ENCODE assay signal across 11 mouse cellular contexts in the genomic region with DNA sequence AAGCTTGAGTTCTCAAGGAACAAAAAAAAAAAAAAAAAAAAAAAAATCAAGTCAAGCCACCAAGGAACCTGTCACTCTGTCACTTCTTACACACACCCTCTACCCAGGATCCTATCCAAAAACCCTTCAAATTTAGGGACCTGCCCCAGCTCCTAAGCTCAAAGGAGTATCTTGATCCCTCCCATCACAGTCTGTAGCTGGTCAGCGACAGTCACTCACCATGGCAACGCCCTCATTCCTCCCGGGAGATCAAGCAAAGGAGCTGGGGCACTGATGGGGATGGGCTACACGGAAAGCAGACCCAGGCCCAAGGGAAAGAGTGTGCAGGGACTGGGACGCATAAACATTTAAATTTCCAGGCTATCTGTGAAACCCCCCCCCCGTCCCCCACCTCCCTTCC. TPM values are rescaled to one million over a fixed set of nuclear protein-coding genes. Genes with fewer than 3 reads are reported as not detected.
A peak's percentile ranks its signal among the peaks of the same experiment; 100 is the strongest.
DNase-seq lines count a peak whose midpoint lies in the region; ATAC-seq and TF ChIP-seq lines count a peak whose summit lies in the region.
"Had no signal": no experiment of that assay in that cellular context is flagged by ENCODE, and none has a peak within 500 bp of the region (broad histone marks: within the 10 kb centered on the region; RNA-seq: fewer than 3 reads in every experiment).

No protein-coding gene starts in this region.

- no peak overlapping the region for H3K4me3 ChIP-seq in heart, postnatal 0 days (ENCODE audit: low read depth, low read length)
- H3K4me3 ChIP-seq in embryonic facial prominence, embryonic 11.5 days (ENCODE audit: low read depth, low read length), result no peak overlapping the region
- H3K4me3 ChIP-seq in hindbrain, embryonic 13.5 days, result peak overlapping the region; percentile 96
- H3K4me3 ChIP-seq in midbrain, embryonic 16.5 days (ENCODE audit: low read depth, low read length), result peak overlapping the region; percentile 87

- TF ChIP-seq EP300 in heart, postnatal 0 days (IDR thresholded peaks at IDR 0.05; ENCODE audit: low read depth), result no peak

- no peak for TF ChIP-seq CTCF in heart, postnatal 0 days (IDR thresholded peaks at IDR 0.05; ENCODE audit: low read depth)

- no peak overlapping the region for H3K9ac ChIP-seq in heart, postnatal 0 days (replicated peaks; ENCODE audit: low read depth, low read length)
- no peak overlapping the region; the same call in 1 of the 2 replicates for H3K9ac ChIP-seq in embryonic facial prominence, embryonic 11.5 days (replicated peaks; ENCODE audit: low read length)
- peak overlapping the region; percentile 100 for H3K9ac ChIP-seq in hindbrain, embryonic 13.5 days
- peak overlapping the region; percentile 100 for H3K9ac ChIP-seq in midbrain, embryonic 16.5 days (ENCODE audit: low read depth, low read length)

- DNase-seq in heart, postnatal 0 days (ENCODE audit: low spot score), result no peak
- DNase-seq in heart, adult 8-10 months (ENCODE audit: low spot score), result no peak
- DNase-seq in embryonic facial prominence, embryonic 11.5 days (ENCODE audit: low spot score), result peak; percentile 18
- DNase-seq in left cerebral cortex, adult 18-20 months (ENCODE audit: low spot score in 2 of 2), result no peak
- DNase-seq in adrenal gland, postnatal 25 days, result no peak
- no peak for DNase-seq in urinary bladder, postnatal 10 days (ENCODE audit: low spot score)
- DNase-seq: kidney, adult 9 months; lung, adult 2 months; thymus, adult 2 months had no signal

- peaks cover 12% of the 10 kb centered on the region for H3K36me3 ChIP-seq in heart, postnatal 0 days (replicated peaks; ENCODE audit: control insufficient read depth, insufficient read depth, low read length)
- H3K36me3 ChIP-seq in embryonic facial prominence, embryonic 11.5 days (replicated peaks; ENCODE audit: control insufficient read depth, insufficient read depth, low read depth, low read length), result peaks cover 8% of the 10 kb centered on the region
- H3K36me3 ChIP-seq in hindbrain, embryonic 13.5 days, result peaks cover 40% of the 10 kb centered on the region
- H3K36me3 ChIP-seq in midbrain, embryonic 16.5 days (ENCODE audit: control insufficient read depth, insufficient read depth, low read length), result peaks cover 23% of the 10 kb centered on the region

- H3K27me3 ChIP-seq in heart, postnatal 0 days (ENCODE audit: control insufficient read depth, insufficient read depth, low read length), result 0 out of 2 replicates have a peak, but pooled peaks cover 7% of the 10 kb centered on the region
- H3K27me3 ChIP-seq in embryonic facial prominence, embryonic 11.5 days (ENCODE audit: control insufficient read depth, insufficient read depth, low read length), result no peaks in the 10 kb centered on the region; the same call in 1 of the 2 replicates
- H3K27me3 ChIP-seq in hindbrain, embryonic 13.5 days, result peaks cover 28% of the 10 kb centered on the region
- no peaks in the 10 kb centered on the region for H3K27me3 ChIP-seq in midbrain, embryonic 16.5 days (ENCODE audit: control insufficient read depth, insufficient read depth, low read depth, low read length)

- no peak for ATAC-seq in heart, postnatal 0 days (ENCODE audit: insufficient read depth, low read depth)
- ATAC-seq in embryonic facial prominence, embryonic 11.5 days (replicated peaks; ENCODE audit: insufficient number of reproducible peaks, low FRiP score, low TSS enrichment, low read depth), result no peak
- no peak for ATAC-seq in hindbrain, embryonic 13.5 days (ENCODE audit: low FRiP score)
- ATAC-seq in midbrain, embryonic 16.5 days, result no peak

- H3K27ac ChIP-seq in heart, postnatal 0 days (ENCODE audit: low read depth), result no peak overlapping the region
- no peak overlapping the region for H3K27ac ChIP-seq in embryonic facial prominence, embryonic 11.5 days (replicated peaks; ENCODE audit: low read depth, low read length)
- peak overlapping the region; percentile 98 for H3K27ac ChIP-seq in hindbrain, embryonic 13.5 days
- peak overlapping the region; percentile 99 for H3K27ac ChIP-seq in midbrain, embryonic 16.5 days (ENCODE audit: low read length)

- H3K4me1 ChIP-seq in heart, postnatal 0 days (ENCODE audit: control insufficient read depth, insufficient read depth), result peaks cover 40% of the 10 kb centered on the region
- peaks cover 13% of the 10 kb centered on the region for H3K4me1 ChIP-seq in embryonic facial prominence, embryonic 11.5 days (ENCODE audit: control insufficient read depth, insufficient read depth, low read length)
- peaks cover 45% of the 10 kb centered on the region for H3K4me1 ChIP-seq in hindbrain, embryonic 13.5 days (replicated peaks)
- H3K4me1 ChIP-seq in midbrain, embryonic 16.5 days (ENCODE audit: control insufficient read depth, insufficient read depth, low read length), result peaks cover 30% of the 10 kb centered on the region

- H3K4me2 ChIP-seq in heart, postnatal 0 days (ENCODE audit: low read depth, low read length), result peak overlapping the region; percentile 91; the same call in 1 of the 2 replicates
- H3K4me2 ChIP-seq in embryonic facial prominence, embryonic 11.5 days (ENCODE audit: low read depth, low read length), result peak overlapping the region; percentile 8; the same call in 1 of the 2 replicates
- H3K4me2 ChIP-seq in hindbrain, embryonic 13.5 days, result peak overlapping the region; percentile 94
- peak overlapping the region; percentile 82 for H3K4me2 ChIP-seq in midbrain, embryonic 16.5 days (ENCODE audit: low read length)

- no peaks in the 10 kb centered on the region for H3K9me3 ChIP-seq in heart, postnatal 0 days (replicated peaks; ENCODE audit: control insufficient read depth, low read length)
- H3K9me3 ChIP-seq in embryonic facial prominence, embryonic 11.5 days (replicated peaks; ENCODE audit: control insufficient read depth, low read length), result no peaks in the 10 kb centered on the region
- no peaks in the 10 kb centered on the region for H3K9me3 ChIP-seq in hindbrain, embryonic 13.5 days
- no peaks in the 10 kb centered on the region for H3K9me3 ChIP-seq in midbrain, embryonic 16.5 days (replicated peaks; ENCODE audit: control insufficient read depth, low read length, poor library complexity, severe bottlenecking)

- WGBS in heart, postnatal 0 days, result 15% methylated on average over 6 of the region's 6 CpGs
- WGBS in embryonic facial prominence, embryonic 11.5 days, result 12% methylated on average over 6 of the region's 6 CpGs
- WGBS in hindbrain, embryonic 13.5 days, result 9% methylated on average over 6 of the region's 6 CpGs
- WGBS in midbrain, embryonic 16.5 days, result 4% methylated on average over 6 of the region's 6 CpGs

RNA-seq across cellular contexts. Expression of a gene that starts 2.7 kb away (rescaled TPM):
- 40.8 and 58.6 TPM in 2 replicates for total RNA-seq in heart, postnatal 0 days (2014; rRNA removed; ENCODE audit: low replicate concordance)
- 1.7 and 1.8 TPM in 2 replicates for polyA plus RNA-seq in heart, postnatal 0 days (2015; fragmentation: Nextera tagmentation; extraction: Ambion mirVana)
- 1 to 10 TPM; 2.5 to 5.4 (median 3.6) TPM for total RNA-seq in heart, adult 8-10 months (2022)
- polyA plus RNA-seq in embryonic facial prominence, embryonic 11.5 days (2014; fragmentation: Nextera tagmentation; extraction: Ambion mirVana), result 8.6 and 8.8 TPM in 2 replicates
- polyA plus RNA-seq in hindbrain, embryonic 13.5 days (2015; fragmentation: Nextera tagmentation; extraction: Ambion mirVana), result 15.9 and 17.1 TPM in 2 replicates
- 18.1 and 20.5 TPM in 2 replicates for polyA plus RNA-seq in midbrain, embryonic 16.5 days (2015; fragmentation: Nextera tagmentation; extraction: Ambion mirVana)
- total RNA-seq in left cerebral cortex, adult 18-20 months (2021), result 100 to 1,000 TPM; 113 to 133 TPM
- total RNA-seq in adrenal gland, postnatal 25 days (2021), result 4.3 and 8.7 TPM in 2 replicates

RNA-seq across cellular contexts. Expression of a gene that starts 14.7 kb away (rescaled TPM):
- 134 and 162 TPM in 2 replicates for total RNA-seq in heart, postnatal 0 days (2014; rRNA removed; ENCODE audit: low replicate concordance)
- polyA plus RNA-seq in heart, postnatal 0 days (2015; fragmentation: Nextera tagmentation; extraction: Ambion mirVana), result 174 and 176 TPM in 2 replicates
- total RNA-seq in heart, adult 8-10 months (2022), result 10 to 100 TPM; 76.5 to 84.8 (median 79.6) TPM
- polyA plus RNA-seq in embryonic facial prominence, embryonic 11.5 days (2014; fragmentation: Nextera tagmentation; extraction: Ambion mirVana), result 38.8 and 52.0 TPM in 2 replicates
- polyA plus RNA-seq in hindbrain, embryonic 13.5 days (2015; fragmentation: Nextera tagmentation; extraction: Ambion mirVana), result 76.5 and 77.3 TPM in 2 replicates
- polyA plus RNA-seq in midbrain, embryonic 16.5 days (2015; fragmentation: Nextera tagmentation; extraction: Ambion mirVana), result 65.2 and 75.8 TPM in 2 replicates
- 10 to 100 TPM; 55.8 to 58.9 TPM for total RNA-seq in left cerebral cortex, adult 18-20 months (2021)
- total RNA-seq in adrenal gland, postnatal 25 days (2021), result 198 and 230 TPM in 2 replicates

RNA-seq across cellular contexts. Expression of a gene that starts 25.1 kb away (rescaled TPM):
- 4.3 and 4.8 TPM in 2 replicates for total RNA-seq in heart, postnatal 0 days (2014; rRNA removed; ENCODE audit: low replicate concordance)
- 5.4 and 5.6 TPM in 2 replicates for polyA plus RNA-seq in heart, postnatal 0 days (2015; fragmentation: Nextera tagmentation; extraction: Ambion mirVana)
- total RNA-seq in heart, adult 8-10 months (2022), result 1 to 10 TPM; 3.4 to 7.2 (median 4.4) TPM
- 4.4 and 4.5 TPM in 2 replicates for polyA plus RNA-seq in embryonic facial prominence, embryonic 11.5 days (2014; fragmentation: Nextera tagmentation; extraction: Ambion mirVana)
- polyA plus RNA-seq in hindbrain, embryonic 13.5 days (2015; fragmentation: Nextera tagmentation; extraction: Ambion mirVana), result 5.9 and 6.2 TPM in 2 replicates
- polyA plus RNA-seq in midbrain, embryonic 16.5 days (2015; fragmentation: Nextera tagmentation; extraction: Ambion mirVana), result 8.3 and 11.6 TPM in 2 replicates
- total RNA-seq in left cerebral cortex, adult 18-20 months (2021), result 1 to 10 TPM; 3.3 to 3.9 TPM
- total RNA-seq in adrenal gland, postnatal 25 days (2021), result 2.2 and 4.7 TPM in 2 replicates

RNA-seq across cellular contexts. Expression of a gene that starts 37.0 kb away (rescaled TPM):
- 281 and 322 TPM in 2 replicates for total RNA-seq in heart, postnatal 0 days (2014; rRNA removed; ENCODE audit: low replicate concordance)
- 267 and 269 TPM in 2 replicates for polyA plus RNA-seq in heart, postnatal 0 days (2015; fragmentation: Nextera tagmentation; extraction: Ambion mirVana)
- total RNA-seq in heart, adult 8-10 months (2022), result 100 to 1,000 TPM; 174 to 204 (median 197) TPM
- polyA plus RNA-seq in embryonic facial prominence, embryonic 11.5 days (2014; fragmentation: Nextera tagmentation; extraction: Ambion mirVana), result 168 and 185 TPM in 2 replicates
- 139 and 147 TPM in 2 replicates for polyA plus RNA-seq in hindbrain, embryonic 13.5 days (2015; fragmentation: Nextera tagmentation; extraction: Ambion mirVana)
- polyA plus RNA-seq in midbrain, embryonic 16.5 days (2015; fragmentation: Nextera tagmentation; extraction: Ambion mirVana), result 144 and 150 TPM in 2 replicates
- total RNA-seq in left cerebral cortex, adult 18-20 months (2021), result 10 to 100 TPM; 60.6 to 73.2 TPM
- 439 and 629 TPM in 2 replicates for total RNA-seq in adrenal gland, postnatal 25 days (2021)

RNA-seq across cellular contexts. Expression of a gene that starts 51.6 kb away (rescaled TPM):
- total RNA-seq in heart, postnatal 0 days (2014; rRNA removed; ENCODE audit: low replicate concordance), result 12.5 TPM in 1 of 2 replicates, not detected in the other
- 0.74 and 0.92 TPM in 2 replicates for polyA plus RNA-seq in heart, postnatal 0 days (2015; fragmentation: Nextera tagmentation; extraction: Ambion mirVana)
- under 1 TPM in 1 of 4 experiments, not detected in 3; 0.16 TPM for total RNA-seq in heart, adult 8-10 months (2022)
- 11.8 and 12.1 TPM in 2 replicates for polyA plus RNA-seq in embryonic facial prominence, embryonic 11.5 days (2014; fragmentation: Nextera tagmentation; extraction: Ambion mirVana)
- polyA plus RNA-seq in hindbrain, embryonic 13.5 days (2015; fragmentation: Nextera tagmentation; extraction: Ambion mirVana), result 135 and 144 TPM in 2 replicates
- polyA plus RNA-seq in midbrain, embryonic 16.5 days (2015; fragmentation: Nextera tagmentation; extraction: Ambion mirVana), result 151 and 155 TPM in 2 replicates
- 100 to 1,000 TPM; 477 to 484 TPM for total RNA-seq in left cerebral cortex, adult 18-20 months (2021)
- 24.4 and 39.7 TPM in 2 replicates for total RNA-seq in adrenal gland, postnatal 25 days (2021)

Comparison
In these comparisons a context has a peak if more than half of its experiments do, and no peak if none do; other contexts are left out.
1. H3K27ac ChIP-seq: peak in hindbrain, embryonic 13.5 days (single experiment) and midbrain, embryonic 16.5 days (single experiment); none in heart, postnatal 0 days (single experiment) and embryonic facial prominence, embryonic 11.5 days (single experiment).
2. H3K4me2 ChIP-seq: peak in every context shown above with its lines; median percentile 94 in hindbrain, embryonic 13.5 days; 91 in heart, postnatal 0 days; 82 in midbrain, embryonic 16.5 days; 8 in embryonic facial prominence, embryonic 11.5 days.
3. H3K4me3 ChIP-seq: peak in hindbrain, embryonic 13.5 days (single experiment) and midbrain, embryonic 16.5 days (single experiment); none in heart, postnatal 0 days (single experiment) and embryonic facial prominence, embryonic 11.5 days (single experiment).
4. H3K9ac ChIP-seq: peak in hindbrain, embryonic 13.5 days (single experiment) and midbrain, embryonic 16.5 days (single experiment); none in heart, postnatal 0 days (single experiment) and embryonic facial prominence, embryonic 11.5 days (single experiment).